Mouse (Mus musculus) adrenal gland, adult 18-20 months (tissue): ENCODE data around the gene Gm44579. TPM values are rescaled to one million over a fixed set of nuclear protein-coding genes. Genes with fewer than 3 reads are reported as not detected.

Source experiments
- DNase-seq, 2 experiments: peaks; one replicate each; pipeline ENCODE4 v3.0.0; 2021 to 2022; ENCODE audit warnings: low spot score in 2 of 2
- total RNA-seq, 2 experiments: library from RNA; stranded (reverse); gene quantifications; 1 replicate in 1 of 2; 2 replicates in 1 of 2; pipeline ENCODE4 v1.2.3; 2021

The Gm44579 gene
- total RNA-seq, 2 experiments from 2014 or later = not detected

- DNase-seq = no peak
Measured at GRCm38 (mm10) chr15:98136871-98137270, 83.9 kb downstream of the Gm44579 start.

Other genes with a start within 250 kb of the Gm44579 start
- gene Col2a1, start 216.3 kb downstream of the Gm44579 start, total RNA-seq = not detected
- gene Pfkm, start 128.4 kb downstream of the Gm44579 start, total RNA-seq = 10 to 100 TPM; 71.0 to 86.3 TPM
- 10 to 100 TPM; 16.3 to 16.9 TPM for gene Senp1, start 127.2 kb downstream of the Gm44579 start, total RNA-seq
- 10 to 100 TPM; 38.1 to 41.2 TPM for gene Asb8, start 55.4 kb downstream of the Gm44579 start, total RNA-seq
- 1 to 10 TPM in 1 of 2 experiments, under 1 TPM in 1; 0.83 to 1.1 TPM for gene Ccdc184, start 53.8 kb downstream of the Gm44579 start, total RNA-seq
- gene Olfr288, start 25.4 kb downstream of the Gm44579 start, total RNA-seq = not detected
- not detected for gene Olfr287, start 79 bp upstream of the Gm44579 start, total RNA-seq
- not detected for gene Olfr286, start 13.5 kb upstream of the Gm44579 start, total RNA-seq
- not detected for gene H1fnt, start 36.3 kb upstream of the Gm44579 start, total RNA-seq
- 1 to 10 TPM; 3.8 to 4.6 TPM for gene Zfp641, start 75.2 kb upstream of the Gm44579 start, total RNA-seq
- gene Olfr285, start 96.4 kb upstream of the Gm44579 start, total RNA-seq = not detected
- gene Olfr284, start 120.0 kb upstream of the Gm44579 start, total RNA-seq = not detected
- gene Olfr283, start 160.0 kb upstream of the Gm44579 start, total RNA-seq = not detected
- not detected for gene Olfr282, start 210.2 kb upstream of the Gm44579 start, total RNA-seq
- gene Olfr281, start 231.6 kb upstream of the Gm44579 start, total RNA-seq = not detected
- gene OR5BS1P, start 248.9 kb upstream of the Gm44579 start, total RNA-seq = not detected